Mouse (Mus musculus): ENCODE measurements around the gene Srl.

DNA sequence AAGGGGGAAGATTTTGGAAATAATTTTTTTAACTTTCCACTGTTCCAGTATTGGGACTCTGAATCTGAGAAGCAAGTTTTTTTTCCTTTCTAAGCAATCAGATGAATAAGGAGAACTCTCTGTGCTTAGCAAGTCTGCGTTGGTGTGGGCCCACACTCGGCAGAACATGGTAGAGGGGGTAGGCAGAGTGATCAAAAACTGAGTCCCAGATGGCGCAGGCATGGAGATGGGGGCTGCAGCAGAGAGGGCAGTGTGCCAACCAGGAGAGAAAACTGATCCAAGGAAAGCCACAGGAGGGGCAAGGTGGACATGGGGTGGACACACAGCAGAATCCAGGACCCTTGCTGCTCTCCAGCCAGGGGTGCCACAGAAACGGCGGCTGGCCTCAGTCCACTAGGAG is 85.2 kb downstream of the Srl start:
- TF ChIP-seq POLR2A (IDR thresholded peaks at IDR 0.05; ENCODE audit: control insufficient read depth, extremely low read depth, insufficient read depth, low read length, poor library complexity) (no peak), CTCF (IDR thresholded peaks at IDR 0.05; ENCODE audit: borderline replicate concordance, control insufficient read depth, extremely low read depth, insufficient read depth, low read length, poor library complexity) (no peak)
